In the genomic region with DNA sequence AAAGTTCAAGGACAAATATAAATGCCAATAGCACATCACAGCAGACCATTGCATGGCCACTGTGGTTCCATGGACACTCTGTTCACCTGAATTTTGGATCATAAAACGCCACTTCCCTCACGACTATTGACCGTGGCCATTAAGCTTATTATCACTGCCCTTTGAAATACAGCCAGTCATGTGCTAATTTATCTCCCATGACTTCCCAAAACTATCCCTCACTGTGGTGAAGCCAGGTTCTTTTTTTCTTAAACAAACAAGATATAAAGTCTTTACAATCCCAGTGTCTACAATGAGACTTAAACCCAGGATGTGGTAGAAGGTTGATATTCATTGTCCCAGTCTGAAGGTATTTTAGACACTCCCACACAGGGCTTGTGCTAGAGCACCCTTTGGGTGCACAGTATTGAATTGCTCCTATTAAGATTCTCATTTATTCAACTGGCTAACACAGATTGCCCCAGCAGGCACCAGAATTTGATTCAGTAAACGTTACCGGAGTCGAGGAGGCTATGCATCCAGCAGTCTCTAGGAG, we compare ENCODE assay signal across 18 mouse cellular contexts.
"Had no signal": no experiment of that assay in that cellular context is flagged by ENCODE, and none has a peak within 500 bp of the region (broad histone marks: within the 10 kb centered on the region; RNA-seq: fewer than 3 reads in every experiment).

No protein-coding gene starts in this region.

- H3K4me1 ChIP-seq: midbrain, embryonic 15.5 days had no signal

- H3K9ac ChIP-seq: lung, embryonic 14.5 days; midbrain, embryonic 13.5 days; midbrain, embryonic 15.5 days; neural tube, embryonic 13.5 days; neural tube, embryonic 15.5 days had no signal

- DNase-seq: lung, adult 18-20 months; lung, embryonic 14.5 days; lung, postnatal 10 days; lung, postnatal 4 days; retina, postnatal 1 day; right cerebral cortex, adult 18-20 months; right cerebral cortex, postnatal 25 days; right cerebral cortex, postnatal 4 days; spleen, adult 18-20 months; thymus, adult 18-20 months; thymus, postnatal 14 days; thymus, postnatal 36 days had no signal

- H3K27me3 ChIP-seq: midbrain, embryonic 13.5 days; midbrain, embryonic 15.5 days; neural tube, embryonic 13.5 days; neural tube, embryonic 15.5 days had no signal

- H3K36me3 ChIP-seq: midbrain, embryonic 10.5 days; midbrain, embryonic 13.5 days; midbrain, embryonic 15.5 days; neural tube, embryonic 13.5 days; neural tube, embryonic 15.5 days had no signal

- H3K9me3 ChIP-seq: midbrain, embryonic 10.5 days; midbrain, embryonic 13.5 days; midbrain, embryonic 15.5 days; neural tube, embryonic 13.5 days; neural tube, embryonic 15.5 days had no signal

- ATAC-seq: midbrain, embryonic 13.5 days; midbrain, embryonic 15.5 days had no signal

- H3K27ac ChIP-seq: midbrain, embryonic 10.5 days; midbrain, embryonic 13.5 days; midbrain, embryonic 15.5 days; neural tube, embryonic 13.5 days; neural tube, embryonic 15.5 days had no signal

- H3K4me3 ChIP-seq: midbrain, embryonic 10.5 days; midbrain, embryonic 13.5 days; midbrain, embryonic 15.5 days; myocyte; neural tube, embryonic 13.5 days; neural tube, embryonic 15.5 days had no signal

- H3K4me2 ChIP-seq: lung, embryonic 14.5 days; midbrain, embryonic 13.5 days; midbrain, embryonic 15.5 days; neural tube, embryonic 13.5 days; neural tube, embryonic 15.5 days had no signal
